Mouse (Mus musculus) common myeloid progenitor, adult 5-6 weeks (primary cell): Measurements from ENCODE around the gene 9130409I23Rik. TPM values are rescaled to one million over a fixed set of nuclear protein-coding genes. Genes with fewer than 3 reads are reported as not detected.
A peak's percentile ranks its signal among the peaks of the same experiment; 100 is the strongest.

Source experiments
- ATAC-seq: replicated peaks from 2 replicates; pipeline ENCODE4 v1.8.0; 2016; ENCODE audit warnings: low read depth, mild to moderate bottlenecking, moderate TSS enrichment, inconsistent platforms; ENCODE audit not compliant: poor library complexity, severe bottlenecking
- total RNA-seq: library from RNA; stranded (forward); fragments of 200-1000, 187-1606 nt; gene quantifications from 2 replicates; pipeline ENCODE4 v1.2.3, GENCODE M21; 2017

The 9130409I23Rik gene
- total RNA-seq, 1 experiment from 2014 or later = not detected

DNA sequence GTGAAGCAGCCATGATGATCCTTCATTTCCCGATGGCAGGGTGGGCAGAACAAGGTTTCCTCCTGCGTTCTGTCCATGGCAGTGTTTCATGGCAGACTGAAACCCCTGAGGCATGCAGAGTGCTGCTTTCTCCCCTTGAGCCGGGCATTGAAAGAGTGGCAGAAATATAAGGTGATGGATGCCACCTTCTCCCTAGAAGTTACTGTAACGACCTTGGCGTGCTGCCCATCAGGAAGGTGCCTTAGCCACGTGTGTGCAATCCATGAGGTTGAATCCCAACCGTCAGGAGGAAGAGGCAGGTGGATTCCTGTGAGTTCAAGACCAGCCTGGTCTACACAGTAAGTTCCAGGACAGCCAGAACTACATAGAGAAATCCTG lies 29.6 kb upstream of the 9130409I23Rik start:
- ATAC-seq = no peak

DNA sequence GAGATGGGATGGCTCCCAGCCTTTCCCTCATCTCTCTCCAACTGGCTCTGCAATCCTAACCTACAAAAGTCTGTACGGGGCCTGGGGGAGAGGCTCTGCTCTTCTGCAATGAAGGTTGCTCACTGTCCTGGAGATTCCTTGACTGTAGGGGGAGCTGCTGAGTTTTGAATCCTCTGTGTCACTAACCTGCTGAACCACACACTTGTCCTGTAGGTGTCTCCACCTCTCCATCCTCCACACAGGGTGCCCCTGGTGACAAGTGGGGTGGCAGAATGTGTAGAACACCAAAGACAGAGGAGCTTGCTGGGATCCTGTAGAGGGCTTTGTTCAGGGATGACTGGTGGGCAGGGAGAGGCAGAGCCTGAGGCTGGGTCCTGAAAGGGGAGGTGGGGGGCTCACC lies 28.8 kb upstream of the 9130409I23Rik start:
- peak; percentile 96 for ATAC-seq

DNA sequence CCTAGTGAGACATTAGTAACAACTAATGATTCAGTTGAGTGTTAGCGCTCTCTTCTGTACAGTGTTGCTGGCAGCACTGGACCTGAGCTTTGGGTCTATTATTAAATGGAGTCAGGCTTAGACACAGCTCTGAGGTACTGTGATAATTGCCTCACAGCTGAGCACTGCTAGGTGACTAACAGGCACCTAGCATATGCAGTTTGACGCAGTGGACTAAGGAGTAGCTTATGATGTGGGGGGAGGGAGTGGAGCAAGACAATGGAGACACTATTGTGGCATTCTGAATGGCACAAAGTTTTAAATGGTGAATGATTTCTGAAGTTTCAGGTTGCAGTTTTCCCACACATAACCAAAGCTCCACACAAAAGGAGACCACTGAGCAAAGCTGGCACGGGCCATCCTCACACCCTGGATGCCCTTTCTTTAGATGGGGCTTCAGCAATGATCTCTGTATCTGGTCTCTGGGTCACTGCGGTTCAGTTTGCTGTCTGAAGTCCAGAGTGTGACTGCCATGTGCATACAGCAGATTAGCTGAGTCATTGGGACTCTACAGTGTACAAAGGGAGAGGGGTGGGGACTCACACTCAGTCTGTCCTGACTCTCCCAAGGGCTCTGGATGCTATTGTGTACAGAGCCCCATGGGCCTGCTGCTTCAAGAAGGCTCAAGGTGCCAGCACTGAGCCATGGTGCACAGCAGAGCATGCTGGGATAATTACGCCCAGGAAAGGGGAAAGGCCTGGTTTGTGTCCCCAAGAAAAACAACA lies 15.8 kb upstream of the 9130409I23Rik start:
- peak; percentile 45; the same call in 1 of the 2 replicates for ATAC-seq

DNA sequence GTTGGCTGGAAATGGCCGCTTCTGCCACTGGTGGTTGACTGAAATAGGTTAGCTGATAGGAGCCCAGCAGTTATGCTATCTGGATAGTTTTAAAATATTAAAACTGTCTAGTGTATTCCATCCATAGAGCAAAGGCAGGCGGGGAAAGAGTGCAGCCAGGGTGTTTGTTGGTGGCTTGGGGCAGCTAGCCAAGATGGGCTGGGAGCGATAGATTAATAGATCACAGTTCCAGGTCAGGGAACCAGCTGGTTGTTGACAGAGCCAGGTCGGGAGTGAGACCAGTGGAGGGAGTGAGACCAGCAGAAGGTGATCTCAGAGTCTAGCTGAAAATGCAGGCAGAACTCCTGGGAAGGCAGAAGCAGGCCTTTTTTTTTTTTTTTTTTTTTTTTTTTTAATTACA lies 13.4 kb upstream of the 9130409I23Rik start:
- ATAC-seq = peak; percentile 66

GRCm38 (mm10) chr1:181039652-181040051 lies 11.4 kb upstream of the 9130409I23Rik start:
- ATAC-seq = peak; percentile 59

GRCm38 (mm10) chr1:181047520-181047919 lies 3.5 kb upstream of the 9130409I23Rik start:
- no peak for ATAC-seq

- ATAC-seq = peak; percentile 50; the same call in 1 of the 2 replicates
Measured at GRCm38 (mm10) chr1:181049328-181049842, 1.7 kb upstream of the 9130409I23Rik start.

DNA sequence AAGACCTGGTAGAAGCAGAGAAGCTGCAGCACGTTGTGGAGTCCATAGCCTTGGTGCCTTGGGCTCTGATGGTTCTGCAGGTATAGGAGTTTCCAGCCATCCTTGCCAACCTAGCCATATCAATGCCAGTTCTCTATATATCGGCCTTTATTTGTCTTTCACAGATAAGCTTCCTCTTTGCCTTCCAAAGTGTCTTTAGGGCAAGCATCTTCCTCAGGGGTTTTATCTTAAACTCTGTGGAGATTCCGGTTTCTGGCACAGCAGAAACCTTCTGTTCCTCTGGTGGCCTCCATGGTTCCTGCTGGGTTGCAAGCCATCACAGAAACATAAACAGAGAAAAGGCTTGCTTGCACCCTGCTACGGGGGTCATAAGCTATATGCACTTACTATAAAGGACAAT lies 1.9 kb downstream of the 9130409I23Rik start:
- no peak for ATAC-seq

GRCm38 (mm10) chr1:181061784-181062485 lies 10.9 kb downstream of the 9130409I23Rik start:
- ATAC-seq = no peak

GRCm38 (mm10) chr1:181063991-181064390 lies 13.0 kb downstream of the 9130409I23Rik start:
- no peak for ATAC-seq

GRCm38 (mm10) chr1:181064648-181065047 lies 13.6 kb downstream of the 9130409I23Rik start:
- ATAC-seq = no peak

- ATAC-seq = no peak
Measured at GRCm38 (mm10) chr1:181068344-181068743, 17.3 kb downstream of the 9130409I23Rik start.

- ATAC-seq = no peak
Measured at GRCm38 (mm10) chr1:181069671-181070070, 18.6 kb downstream of the 9130409I23Rik start.

- ATAC-seq = no peak
Measured at GRCm38 (mm10) chr1:181073075-181073474, 22.0 kb downstream of the 9130409I23Rik start.

GRCm38 (mm10) chr1:181084021-181084420 lies 33.0 kb downstream of the 9130409I23Rik start:
- 0 out of 2 replicates have a peak, but pooled peaks have one; percentile 36 for ATAC-seq

- ATAC-seq = no peak
Measured at GRCm38 (mm10) chr1:181090048-181090447, 39.0 kb downstream of the 9130409I23Rik start.

Other genes starting within 250 kb of the 9130409I23Rik start
- 1,892 and 2,280 TPM in 2 replicates for gene H3f3a, start 237.3 kb upstream of the 9130409I23Rik start, total RNA-seq
- 42.4 and 47.0 TPM in 2 replicates for gene Sde2, start 200.1 kb upstream of the 9130409I23Rik start, total RNA-seq
- gene Lefty2, start 158.1 kb upstream of the 9130409I23Rik start, total RNA-seq = not detected in 2 replicates
- 20.5 and 30.5 TPM in 2 replicates for gene Pycr2, start 146.9 kb upstream of the 9130409I23Rik start, total RNA-seq
- gene Lefty1, start 116.2 kb upstream of the 9130409I23Rik start, total RNA-seq = 0.82 and 3.3 TPM in 2 replicates
- gene Tmem63a, start 108.9 kb upstream of the 9130409I23Rik start, total RNA-seq = 9.7 and 11.6 TPM in 2 replicates
- gene Ephx1, start 30.3 kb upstream of the 9130409I23Rik start, total RNA-seq = 1.1 TPM in 1 of 2 replicates, not detected in the other
- gene Nvl, start 93.0 kb downstream of the 9130409I23Rik start, total RNA-seq = 26.1 and 33.6 TPM in 2 replicates
- 85.3 and 85.6 TPM in 2 replicates for gene Cnih4, start 93.5 kb downstream of the 9130409I23Rik start, total RNA-seq
- 107 and 130 TPM in 2 replicates for gene Wdr26, start 160.8 kb downstream of the 9130409I23Rik start, total RNA-seq